Mouse (Mus musculus): ENCODE measurements around the gene Gm10644. TPM values are rescaled to one million over a fixed set of nuclear protein-coding genes. Genes with fewer than 3 reads are reported as not detected.

Gm10644 gene
- polyA plus RNA-seq, 1 experiment from 2014 or later, result 0.76 TPM

DNA sequence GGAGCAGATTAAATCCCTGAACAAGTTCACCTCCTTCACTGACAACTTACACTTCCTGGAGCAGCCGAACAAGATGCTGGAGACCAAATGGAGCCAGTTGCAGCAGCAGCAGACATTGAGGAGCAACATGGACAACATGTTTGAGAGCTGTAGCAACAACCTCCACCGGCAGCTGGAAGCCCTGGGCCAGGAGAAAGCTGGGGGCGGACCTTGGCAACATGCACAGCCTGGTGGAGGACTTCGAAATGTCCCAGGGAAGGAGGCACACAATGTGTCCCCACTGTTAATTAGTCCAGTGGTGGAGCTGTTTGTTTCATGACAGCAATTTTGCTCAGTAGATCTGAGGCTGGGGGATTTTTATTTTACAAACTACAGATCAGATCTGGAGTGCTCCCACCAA is 62.9 kb downstream of the Gm10644 start:
- ATAC-seq (ENCODE audit: insufficient number of reproducible peaks, low FRiP score, low TSS enrichment, low read depth) (no peak), DNase-seq (ENCODE audit: low spot score) (no peak)
- Histone ChIP-seq H3K9me3 (ENCODE audit: control insufficient read depth, low read length) (no peaks in the 10 kb centered on the region), H3K9ac (ENCODE audit: low read length) (no peak overlapping the region), H3K4me3 (ENCODE audit: low read depth, low read length) (no peak overlapping the region), H3K27ac (replicated peaks; ENCODE audit: low read depth, low read length) (no peak overlapping the region), H3K27me3 (ENCODE audit: control insufficient read depth, insufficient read depth, low read length) (0 out of 2 replicates have a peak, but pooled peaks cover 3% of the 10 kb centered on the region), H3K36me3 (ENCODE audit: control insufficient read depth, insufficient read depth, low read length) (no peaks in the 10 kb centered on the region), H3K4me1 (ENCODE audit: control insufficient read depth, insufficient read depth, low read length) (0 out of 2 replicates have a peak, but pooled peaks cover 2% of the 10 kb centered on the region), H3K4me2 (ENCODE audit: low read depth, severe bottlenecking) (no peak overlapping the region)
- 66% methylated on average over 4 of the region's 4 CpGs for WGBS

DNA sequence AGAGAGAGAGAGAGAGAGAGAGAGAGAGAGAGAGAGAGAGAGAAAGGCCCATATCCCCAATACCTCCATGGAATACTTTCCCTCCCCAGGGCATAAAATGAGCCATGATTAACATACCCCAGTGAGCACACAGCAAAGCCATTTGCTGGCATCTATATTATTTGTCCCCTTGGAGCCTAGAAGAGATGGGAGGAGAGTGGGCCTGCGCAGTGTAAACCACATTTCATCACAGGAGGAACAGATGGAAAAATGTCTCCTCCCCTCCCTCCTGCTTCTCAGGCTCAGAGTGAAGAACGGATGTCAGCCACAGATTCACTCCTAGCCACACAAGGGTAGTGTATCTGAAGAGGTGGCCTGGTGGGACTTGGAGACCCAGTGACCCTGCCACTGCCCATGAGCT is 66.6 kb downstream of the Gm10644 start:
- Histone ChIP-seq H3K4me3 (ENCODE audit: low read depth, low read length) (no peak overlapping the region), H3K9ac (ENCODE audit: low read length) (no peak overlapping the region), H3K27me3 (ENCODE audit: control insufficient read depth, insufficient read depth, low read length) (no peaks in the 10 kb centered on the region), H3K4me2 (ENCODE audit: low read depth, severe bottlenecking) (no peak overlapping the region), H3K27ac (replicated peaks; ENCODE audit: low read depth, low read length) (no peak overlapping the region), H3K36me3 (ENCODE audit: control insufficient read depth, insufficient read depth, low read length) (no peaks in the 10 kb centered on the region), H3K9me3 (ENCODE audit: control insufficient read depth, low read length) (no peaks in the 10 kb centered on the region), H3K4me1 (ENCODE audit: control insufficient read depth, insufficient read depth, low read length) (no peaks in the 10 kb centered on the region)
- no peak for ATAC-seq (ENCODE audit: insufficient number of reproducible peaks, low FRiP score, low TSS enrichment, low read depth)
- no peak for DNase-seq (ENCODE audit: low spot score)
- WGBS, result 73% methylated on average over 2 of the region's 2 CpGs

Small RNA genes lying within 50 kb of the gene (microRNA-seq; reads per million reads assigned to microRNA genes)
- gene Gm44330 (not detected), gene Gm44450 (not detected)

Other genes starting within 250 kb of the Gm10644 start
- gene Ddx39, start 240.0 kb downstream of the Gm10644 start, polyA plus RNA-seq (2014; fragmentation: Nextera tagmentation; extraction: Ambion mirVana), result 210 and 215 TPM in 2 replicates
- gene Adgre5, start 213.9 kb downstream of the Gm10644 start, polyA plus RNA-seq (2014; fragmentation: Nextera tagmentation; extraction: Ambion mirVana), result 24.6 and 26.4 TPM in 2 replicates
- 20.7 and 23.0 TPM in 2 replicates for gene Adgrl1, start 55.1 kb downstream of the Gm10644 start, polyA plus RNA-seq (2014; fragmentation: Nextera tagmentation; extraction: Ambion mirVana)
- gene Asf1b, start 302 bp upstream of the Gm10644 start, polyA plus RNA-seq (2014; fragmentation: Nextera tagmentation; extraction: Ambion mirVana), result 81.8 and 84.1 TPM in 2 replicates
- gene Prkaca, start 17.8 kb upstream of the Gm10644 start, polyA plus RNA-seq (2014; fragmentation: Nextera tagmentation; extraction: Ambion mirVana), result 145 and 156 TPM in 2 replicates
- 18.9 and 19.0 TPM in 2 replicates for gene Samd1, start 42.5 kb upstream of the Gm10644 start, polyA plus RNA-seq (2014; fragmentation: Nextera tagmentation; extraction: Ambion mirVana)
- 1.2 and 1.5 TPM in 2 replicates for gene 1700067K01Rik, start 46.3 kb upstream of the Gm10644 start, polyA plus RNA-seq (2014; fragmentation: Nextera tagmentation; extraction: Ambion mirVana)
- 0.18 and 0.35 TPM in 2 replicates for gene 2210011C24Rik, start 57.0 kb upstream of the Gm10644 start, polyA plus RNA-seq (2014; fragmentation: Nextera tagmentation; extraction: Ambion mirVana)
- 1.1 and 2.1 TPM in 2 replicates for gene Palm3, start 66.3 kb upstream of the Gm10644 start, polyA plus RNA-seq (2014; fragmentation: Nextera tagmentation; extraction: Ambion mirVana)
- 0.20 and 0.27 TPM in 2 replicates for gene Il27ra, start 87.4 kb upstream of the Gm10644 start, polyA plus RNA-seq (2014; fragmentation: Nextera tagmentation; extraction: Ambion mirVana)
- not detected in 2 replicates for gene Rln3, start 89.8 kb upstream of the Gm10644 start, polyA plus RNA-seq (2014; fragmentation: Nextera tagmentation; extraction: Ambion mirVana)
- 1.2 and 1.3 TPM in 2 replicates for gene Gm10643, start 109.9 kb upstream of the Gm10644 start, polyA plus RNA-seq (2014; fragmentation: Nextera tagmentation; extraction: Ambion mirVana)
- 11.9 and 12.9 TPM in 2 replicates for gene Rfx1, start 111.6 kb upstream of the Gm10644 start, polyA plus RNA-seq (2014; fragmentation: Nextera tagmentation; extraction: Ambion mirVana)
- 13.4 and 15.2 TPM in 2 replicates for gene Dcaf15, start 149.6 kb upstream of the Gm10644 start, polyA plus RNA-seq (2014; fragmentation: Nextera tagmentation; extraction: Ambion mirVana)
- 0.10 and 0.17 TPM in 2 replicates for gene Podnl1, start 170.8 kb upstream of the Gm10644 start, polyA plus RNA-seq (2014; fragmentation: Nextera tagmentation; extraction: Ambion mirVana)
- 15.2 and 15.7 TPM in 2 replicates for gene Cc2d1a, start 192.7 kb upstream of the Gm10644 start, polyA plus RNA-seq (2014; fragmentation: Nextera tagmentation; extraction: Ambion mirVana)
- gene 4930432K21Rik, start 192.8 kb upstream of the Gm10644 start, polyA plus RNA-seq (2014; fragmentation: Nextera tagmentation; extraction: Ambion mirVana), result 0.61 and 0.89 TPM in 2 replicates
- 4.3 and 4.9 TPM in 2 replicates for gene Nanos3, start 230.0 kb upstream of the Gm10644 start, polyA plus RNA-seq (2014; fragmentation: Nextera tagmentation; extraction: Ambion mirVana)